Mouse (Mus musculus): ENCODE measurements around the gene Chn1. TPM values are rescaled to one million over a fixed set of nuclear protein-coding genes. Genes with fewer than 3 reads are reported as not detected.

Gene Chn1
- polyA plus RNA-seq (2017; shearing (Covaris generic)) = 1.2 TPM

GRCm38 (mm10) chr2:73774786-73775682 lies at the start of gene Chn1:
Gene Chn1, minus strand, starts transcription at chr2:73775346.

GRCm38 (mm10) chr2:73580166-73580565 lies 195.0 kb downstream of the Chn1 start, which contains the start of gene Chrna1:
Gene Chrna1, minus strand, starts transcription at chr2:73580338.

Other genes with a start within 250 kb of the Chn1 start
- 142 TPM for gene Wipf1, start 245.6 kb downstream of the Chn1 start, polyA plus RNA-seq (2017; shearing (Covaris generic))
- gene Chrna1, start 195.0 kb downstream of the Chn1 start, polyA plus RNA-seq (2017; shearing (Covaris generic)) = not detected
- gene Atf2, start 117.3 kb upstream of the Chn1 start, polyA plus RNA-seq (2017; shearing (Covaris generic)) = 118 TPM
- 731 TPM for gene Atp5g3, start 136.0 kb upstream of the Chn1 start, polyA plus RNA-seq (2017; shearing (Covaris generic))